Mouse (Mus musculus) C2C12 (cell line): ENCODE data around the gene Tph1. TPM values are rescaled to one million over a fixed set of nuclear protein-coding genes. Genes with fewer than 3 reads are reported as not detected.

Source experiments
- H3K27me3 ChIP-seq: one replicate; pipeline ENCODE4 v1.6.1; 2011; ENCODE audit not compliant: control insufficient read depth, insufficient read depth, insufficient read length
- H3K36me3 ChIP-seq: one replicate; pipeline ENCODE4 v1.6.1; 2011; ENCODE audit not compliant: control insufficient read depth, insufficient read depth
- H3K4me3 ChIP-seq: one replicate; pipeline ENCODE4 v1.5.1; 2011; ENCODE audit warnings: mild to moderate bottlenecking, control low read depth; ENCODE audit not compliant: poor library complexity, insufficient read depth, severe bottlenecking
- H3K79me2 ChIP-seq: one replicate; pipeline ENCODE4 v1.6.1; 2011; ENCODE audit not compliant: control insufficient read depth, insufficient read depth
- H3K79me3 ChIP-seq: one replicate; pipeline ENCODE4 v1.6.1; 2011; ENCODE audit warnings: low read depth, control low read depth
- H3ac ChIP-seq: one replicate; pipeline ENCODE3; 2011; ENCODE audit warnings: low read depth; ENCODE audit not compliant: control insufficient read depth, insufficient read length
- CEBPB ChIP-seq: IDR thresholded peaks from one replicate; pipeline ENCODE4 v1.6.1; 2011; ENCODE audit warnings: low read depth, mild to moderate bottlenecking, control low read depth, moderate library complexity
- CTCF ChIP-seq: IDR thresholded peaks from one replicate; pipeline ENCODE4 v1.5.1; 2011; ENCODE audit not compliant: control insufficient read depth, insufficient read depth, insufficient read length
- FOSL1 ChIP-seq: IDR thresholded peaks from one replicate; pipeline ENCODE4 v1.8.0; 2011; ENCODE audit warnings: mild to moderate bottlenecking, low read length; ENCODE audit not compliant: poor library complexity, insufficient read depth, severe bottlenecking
- MAX ChIP-seq: IDR thresholded peaks from one replicate; pipeline ENCODE4 v1.6.1; 2011; ENCODE audit warnings: mild to moderate bottlenecking, control low read depth
- MYOD1 ChIP-seq: IDR thresholded peaks from one replicate; pipeline ENCODE4 v1.6.1; 2011; ENCODE audit warnings: low read depth; ENCODE audit not compliant: control insufficient read depth, insufficient read length
- MYOG ChIP-seq: IDR thresholded peaks from one replicate; pipeline ENCODE4 v1.6.1; 2011; ENCODE audit not compliant: control insufficient read depth, insufficient read length; ENCODE audit errors: extremely low read depth
- USF1 ChIP-seq: IDR thresholded peaks from one replicate; pipeline ENCODE4 v1.6.1; 2011; ENCODE audit warnings: low read depth, mild to moderate bottlenecking, control low read depth, moderate library complexity
- polyA plus RNA-seq: library from polyadenylated mRNA; unstranded; fragments of >200 nt; fragmentation: generic; extraction: Trizol; gene quantifications from one replicate; pipeline ENCODE4 v1.2.1, GENCODE M21; 2012; ENCODE audit warnings: missing spikeins

The Tph1 gene
- polyA plus RNA-seq, 1 experiment = 0.18 TPM

GRCm38 (mm10) chr7:46601097-46601496 lies 71.2 kb downstream of the Tph1 start:
- no peaks in the 10 kb centered on the region for H3K79me3 ChIP-seq
- TF ChIP-seq USF1 = no peak
- TF ChIP-seq MYOG = no peak
- no peak for TF ChIP-seq CEBPB
- TF ChIP-seq MYOD1 = no peak
- TF ChIP-seq MAX = no peak
- no peak for TF ChIP-seq FOSL1
- H3ac ChIP-seq = no peak overlapping the region
- H3K4me3 ChIP-seq = no peak overlapping the region
- no peaks in the 10 kb centered on the region for H3K79me2 ChIP-seq
- no peaks in the 10 kb centered on the region for H3K36me3 ChIP-seq
- no peaks in the 10 kb centered on the region for H3K27me3 ChIP-seq

- H3K79me2 ChIP-seq = no peaks in the 10 kb centered on the region
- H3K79me3 ChIP-seq = no peaks in the 10 kb centered on the region
- H3K4me3 ChIP-seq = no peak overlapping the region
- no peak overlapping the region for H3ac ChIP-seq
- no peaks in the 10 kb centered on the region for H3K36me3 ChIP-seq
- TF ChIP-seq CTCF (no peak), MYOD1 (no peak), USF1 (no peak), CEBPB (no peak), MYOG (no peak), MAX (no peak), FOSL1 (no peak)
- no peaks in the 10 kb centered on the region for H3K27me3 ChIP-seq
Observed at GRCm38 (mm10) chr7:46597006-46597405, 75.3 kb downstream of the Tph1 start.

Other genes starting within 250 kb of the Tph1 start
- gene Sergef, start 32.7 kb downstream of the Tph1 start, polyA plus RNA-seq = 8.6 TPM
- gene Saal1, start 38.1 kb upstream of the Tph1 start, polyA plus RNA-seq = 17.7 TPM
- gene Saa3, start 43.2 kb upstream of the Tph1 start, polyA plus RNA-seq = 0.34 TPM
- gene Saa4, start 60.1 kb upstream of the Tph1 start, polyA plus RNA-seq = not detected
- not detected for gene Saa1, start 70.4 kb upstream of the Tph1 start, polyA plus RNA-seq
- 0.04 TPM for gene Saa2, start 79.3 kb upstream of the Tph1 start, polyA plus RNA-seq
- gene Hps5, start 123.5 kb upstream of the Tph1 start, polyA plus RNA-seq = 8.3 TPM
- gene Gtf2h1, start 123.6 kb upstream of the Tph1 start, polyA plus RNA-seq = 19.9 TPM
- 2,062 TPM for gene Ldha, start 168.9 kb upstream of the Tph1 start, polyA plus RNA-seq
- gene Ldhc, start 188.7 kb upstream of the Tph1 start, polyA plus RNA-seq = not detected
- gene Tsg101, start 247.4 kb upstream of the Tph1 start, polyA plus RNA-seq = 70.8 TPM